In the genomic region with DNA sequence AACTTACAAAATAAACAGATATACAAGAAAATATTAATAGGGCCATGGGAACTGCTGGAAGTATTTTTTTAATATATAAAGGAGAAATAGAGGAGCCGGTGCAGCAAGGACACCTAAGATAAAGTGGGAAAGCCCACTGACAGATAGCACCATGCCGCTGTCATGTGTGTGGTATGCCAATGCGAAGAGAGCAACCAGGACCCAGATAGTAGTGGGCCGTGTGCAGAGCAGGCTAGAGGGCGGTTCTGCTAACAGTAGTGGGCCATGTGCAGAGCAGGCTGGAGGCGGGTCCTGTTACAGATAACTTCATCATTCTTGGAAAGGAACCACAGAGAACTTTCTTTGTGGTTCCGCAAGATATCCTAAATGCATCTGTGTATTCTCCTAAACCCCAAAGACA, we compare ENCODE assay signal across 25 mouse cellular contexts. TPM values are rescaled to one million over a fixed set of nuclear protein-coding genes. Genes with fewer than 3 reads are reported as not detected.
DNase-seq lines count a peak whose midpoint lies in the region; ATAC-seq and TF ChIP-seq lines count a peak whose summit lies in the region.
"Had no signal": no experiment of that assay in that cellular context is flagged by ENCODE, and none has a peak within 500 bp of the region (broad histone marks: within the 10 kb centered on the region; RNA-seq: fewer than 3 reads in every experiment).

No protein-coding gene starts in this region.

- no peaks in the 10 kb centered on the region for H3K36me3 ChIP-seq in lung, embryonic 14.5 days (ENCODE audit: insufficient read depth)
- H3K36me3 ChIP-seq in liver, postnatal 0 days (replicated peaks; ENCODE audit: insufficient read depth, low read length), result no peaks in the 10 kb centered on the region
- no peaks in the 10 kb centered on the region for H3K36me3 ChIP-seq in forebrain, embryonic 15.5 days
- H3K36me3 ChIP-seq: embryonic facial prominence, embryonic 13.5 days; heart, embryonic 12.5 days; hindbrain, embryonic 13.5 days; kidney, embryonic 15.5 days; limb, embryonic 10.5 days; midbrain, embryonic 15.5 days had no signal

- no peak overlapping the region for H3K4me2 ChIP-seq in lung, embryonic 14.5 days
- H3K4me2 ChIP-seq in liver, postnatal 0 days (ENCODE audit: low read depth, low read length), result no peak overlapping the region
- no peak overlapping the region for H3K4me2 ChIP-seq in forebrain, embryonic 15.5 days (replicated peaks)
- H3K4me2 ChIP-seq: embryonic facial prominence, embryonic 13.5 days; heart, embryonic 12.5 days; hindbrain, embryonic 13.5 days; kidney, embryonic 15.5 days; midbrain, embryonic 15.5 days had no signal

- 76% methylated on average over 7 of the region's 7 CpGs for WGBS in lung, embryonic 14.5 days
- 57% methylated on average over 7 of the region's 7 CpGs for WGBS in liver, postnatal 0 days (ENCODE audit: insufficient replicate concordance)
- 95% methylated on average over 7 of the region's 7 CpGs for WGBS in forebrain, embryonic 15.5 days

- TF ChIP-seq EP300 in liver, postnatal 0 days (IDR thresholded peaks at IDR 0.05; ENCODE audit: low read depth), result peak; percentile 15; the same call in 1 of the 2 replicates

- no peak for DNase-seq in lung, embryonic 14.5 days
- DNase-seq in lung, postnatal 36 days, result no peak
- peak; percentile 68 for DNase-seq in ZHBTc4 (ENCODE audit: low read depth, low spot score)
- peak; percentile 80 for DNase-seq in liver
- DNase-seq in liver, postnatal 0 days, result peak; percentile 53
- no peak for DNase-seq in kidney, adult 18-20 months
- DNase-seq in adrenal gland, adult 8-10 months, result no peak
- DNase-seq: adrenal gland, postnatal 10 days; cerebellum, adult 11 months; cerebellum, postnatal 10 days; heart, postnatal 14 days; kidney, postnatal 4 days; layer of hippocampus, adult 9-11 months; thymus, postnatal 4 days had no signal

- H3K4me1 ChIP-seq in lung, embryonic 14.5 days (ENCODE audit: insufficient read depth), result peaks cover 7% of the 10 kb centered on the region; the same call in 1 of the 2 replicates
- 0 out of 2 replicates have a peak, but pooled peaks cover 11% of the 10 kb centered on the region for H3K4me1 ChIP-seq in liver, postnatal 0 days (ENCODE audit: insufficient read depth)
- no peaks in the 10 kb centered on the region for H3K4me1 ChIP-seq in forebrain, embryonic 15.5 days
- H3K4me1 ChIP-seq: heart, embryonic 12.5 days; midbrain, embryonic 15.5 days had no signal

- peak overlapping the region; percentile 77; the same call in 1 of the 2 replicates for H3K27ac ChIP-seq in lung, embryonic 14.5 days (ENCODE audit: low read depth)
- H3K27ac ChIP-seq in liver, postnatal 0 days (ENCODE audit: low read depth), result no peak overlapping the region
- no peak overlapping the region for H3K27ac ChIP-seq in forebrain, embryonic 15.5 days (replicated peaks)
- H3K27ac ChIP-seq: embryonic facial prominence, embryonic 13.5 days; hindbrain, embryonic 13.5 days; kidney, embryonic 15.5 days; limb, embryonic 10.5 days; macrophage; midbrain, embryonic 15.5 days had no signal

- ATAC-seq in lung, embryonic 14.5 days (ENCODE audit: insufficient read depth), result no peak
- peak; percentile 79 for ATAC-seq in liver, postnatal 0 days
- no peak for ATAC-seq in forebrain, embryonic 15.5 days (replicated peaks)
- ATAC-seq: midbrain, embryonic 15.5 days had no signal

- no peaks in the 10 kb centered on the region for H3K27me3 ChIP-seq in lung, embryonic 14.5 days (ENCODE audit: insufficient read depth, low read length)
- H3K27me3 ChIP-seq in liver, postnatal 0 days (ENCODE audit: insufficient read depth, low read length), result no peaks in the 10 kb centered on the region
- H3K27me3 ChIP-seq in forebrain, embryonic 15.5 days, result no peaks in the 10 kb centered on the region
- H3K27me3 ChIP-seq: CH12.LX; embryonic facial prominence, embryonic 13.5 days; heart, embryonic 12.5 days; kidney, embryonic 15.5 days; midbrain, embryonic 15.5 days had no signal

- H3K9me3 ChIP-seq in lung, embryonic 14.5 days (ENCODE audit: low read depth, low read length), result no peaks in the 10 kb centered on the region
- no peaks in the 10 kb centered on the region for H3K9me3 ChIP-seq in liver, postnatal 0 days (ENCODE audit: low read length)
- H3K9me3 ChIP-seq in forebrain, embryonic 15.5 days, result no peaks in the 10 kb centered on the region
- H3K9me3 ChIP-seq: embryonic facial prominence, embryonic 13.5 days; heart, embryonic 12.5 days; hindbrain, embryonic 13.5 days; kidney, embryonic 15.5 days; limb, embryonic 10.5 days; midbrain, embryonic 15.5 days had no signal

- no peak for TF ChIP-seq CTCF in lung, embryonic 14.5 days (IDR thresholded peaks at IDR 0.05; ENCODE audit: low read depth)
- no peak for TF ChIP-seq CTCF in liver, postnatal 0 days (IDR thresholded peaks at IDR 0.05; ENCODE audit: low read depth)

- no peak overlapping the region for H3K4me3 ChIP-seq in lung, embryonic 14.5 days (ENCODE audit: low read depth, low read length)
- no peak overlapping the region for H3K4me3 ChIP-seq in liver, postnatal 0 days (ENCODE audit: low read depth, low read length)
- H3K4me3 ChIP-seq in forebrain, embryonic 15.5 days, result no peak overlapping the region
- H3K4me3 ChIP-seq: embryonic facial prominence, embryonic 13.5 days; heart, embryonic 12.5 days; hindbrain, embryonic 13.5 days; kidney, embryonic 15.5 days; limb, embryonic 10.5 days; midbrain, embryonic 15.5 days; myocyte had no signal

- H3K9ac ChIP-seq in lung, embryonic 14.5 days, result no peak overlapping the region
- no peak overlapping the region for H3K9ac ChIP-seq in liver, postnatal 0 days (replicated peaks)
- no peak overlapping the region for H3K9ac ChIP-seq in forebrain, embryonic 15.5 days (replicated peaks)
- H3K9ac ChIP-seq: embryonic facial prominence, embryonic 13.5 days; heart, embryonic 12.5 days; hindbrain, embryonic 13.5 days; kidney, embryonic 15.5 days; midbrain, embryonic 15.5 days had no signal

RNA-seq across cellular contexts. Expression of a gene that starts 49.0 kb away (rescaled TPM):
- 46.3 and 51.2 TPM in 2 replicates for polyA plus RNA-seq in lung, embryonic 14.5 days (2014; fragmentation: Nextera tagmentation; extraction: Ambion mirVana)
- polyA plus RNA-seq in liver, postnatal 0 days (2015; fragmentation: Nextera tagmentation; extraction: Ambion mirVana), result 0.32 and 0.61 TPM in 2 replicates
- 1 to 10 TPM in 1 of 4 experiments, under 1 TPM in 3; 0.67 to 2.2 (median 0.89) TPM for total RNA-seq in adrenal gland, adult 8-10 months (2022)
- 0.93 and 1.4 TPM in 2 replicates for polyA plus RNA-seq in forebrain, embryonic 15.5 days (2015; fragmentation: Nextera tagmentation; extraction: Ambion mirVana)
- total RNA-seq: CH12.LX; gastrocnemius, adult 18-20 months had no signal
- polyA plus RNA-seq: macrophage, myocyte had no signal

Comparison
In these comparisons a context has a peak if more than half of its experiments do, and no peak if none do; other contexts are left out.
1. DNase-seq: peak in ZHBTc4 (single experiment), liver (single experiment) and liver, postnatal 0 days (single experiment); none in lung, embryonic 14.5 days (single experiment), lung, postnatal 36 days (single experiment), kidney, adult 18-20 months (single experiment) and adrenal gland, adult 8-10 months (single experiment).
2. RNA of a gene that starts 49.0 kb away (polyA plus RNA-seq): 46.3 to 51.2 TPM in lung, embryonic 14.5 days; 0.93 to 1.4 TPM in forebrain, embryonic 15.5 days and 0.32 to 0.61 TPM in liver, postnatal 0 days; every median in the first group is over 10 times any median in the second.